Mouse (Mus musculus) Muller cell, postnatal 12 days (primary cell): ENCODE measurements around the gene Med9.

Experiments used
- DNase-seq: peaks from one replicate; pipeline ENCODE4 v3.0.0-alpha.2; 2015; ENCODE audit errors: inconsistent ontology term

Gene Med9

GRCm38 (mm10) chr11:59947752-59948400 is at the start of gene Med9:
Med9 (plus strand) TSS chr11:59948206.
- DNase-seq: peak; percentile 97

- DNase-seq: peak; percentile 15
Observed at GRCm38 (mm10) chr11:59899711-59900685, 48.0 kb upstream of the Med9 start.

- no peak for DNase-seq
Observed at GRCm38 (mm10) chr11:59900995-59901394, 47.0 kb upstream of the Med9 start.

- DNase-seq: peak; percentile 6
Observed at GRCm38 (mm10) chr11:59902045-59902726, 45.8 kb upstream of the Med9 start.

- no peak for DNase-seq
Observed at GRCm38 (mm10) chr11:59906521-59907123, 41.4 kb upstream of the Med9 start.

- DNase-seq: no peak
Observed at GRCm38 (mm10) chr11:59908446-59908845, 39.6 kb upstream of the Med9 start.

GRCm38 (mm10) chr11:59910586-59910985 is 37.4 kb upstream of the Med9 start:
- no peak for DNase-seq

GRCm38 (mm10) chr11:59911523-59911922 is 36.5 kb upstream of the Med9 start:
- no peak for DNase-seq

- no peak for DNase-seq
Observed at GRCm38 (mm10) chr11:59913702-59914101, 34.3 kb upstream of the Med9 start.

- DNase-seq: no peak
Observed at GRCm38 (mm10) chr11:59918014-59918413, 30.0 kb upstream of the Med9 start.

- DNase-seq: no peak
Observed at GRCm38 (mm10) chr11:59919401-59919800, 28.6 kb upstream of the Med9 start.

- DNase-seq: no peak
Observed at GRCm38 (mm10) chr11:59920331-59920730, 27.7 kb upstream of the Med9 start.

GRCm38 (mm10) chr11:59921265-59921664 is 26.7 kb upstream of the Med9 start:
- DNase-seq: no peak

- no peak for DNase-seq
Observed at GRCm38 (mm10) chr11:59930031-59930430, 18.0 kb upstream of the Med9 start.

- DNase-seq: no peak
Observed at GRCm38 (mm10) chr11:59932560-59933337, 15.3 kb upstream of the Med9 start.

- DNase-seq: no peak
Observed at GRCm38 (mm10) chr11:59933943-59934342, 14.1 kb upstream of the Med9 start.

GRCm38 (mm10) chr11:59937023-59937422 is 11.0 kb upstream of the Med9 start:
- DNase-seq: no peak

GRCm38 (mm10) chr11:59937615-59938014 is 10.4 kb upstream of the Med9 start:
- DNase-seq: peak; percentile 13

GRCm38 (mm10) chr11:59939821-59940220 is 8.2 kb upstream of the Med9 start:
- DNase-seq: no peak

- DNase-seq: no peak
Observed at GRCm38 (mm10) chr11:59940645-59941044, 7.4 kb upstream of the Med9 start.

- DNase-seq: no peak
Observed at GRCm38 (mm10) chr11:59941391-59941790, 6.6 kb upstream of the Med9 start.
